Mouse (Mus musculus): ENCODE results near the gene Birc5. TPM values are rescaled to one million over a fixed set of nuclear protein-coding genes. Genes with fewer than 3 reads are reported as not detected.

The Birc5 gene
- total and polyA plus RNA-seq, 2 experiments from 2014 or later = 6.0 to 13.2 TPM

- 28% methylated on average over 11 of the region's 11 CpGs for WGBS
- Histone ChIP-seq H3K27me3 (ENCODE audit: insufficient read depth, low read length) (peaks cover 18% of the 10 kb centered on the region), H3K27ac (ENCODE audit: low read depth, low read length) (no peak overlapping the region), H3K4me2 (ENCODE audit: low read depth, low read length, poor library complexity, severe bottlenecking) (no peak overlapping the region), H3K4me3 (ENCODE audit: low read depth, low read length) (no peak overlapping the region), H3K9ac (replicated peaks; ENCODE audit: low read length, poor library complexity, severe bottlenecking) (no peak overlapping the region), H3K9me3 (ENCODE audit: low read length) (no peaks in the 10 kb centered on the region), H3K4me1 (ENCODE audit: insufficient read depth, low read length) (no peaks in the 10 kb centered on the region), H3K36me3 (ENCODE audit: insufficient read depth, low read length) (0 out of 2 replicates have a peak, but pooled peaks cover 3% of the 10 kb centered on the region)
- no peak for TF ChIP-seq CTCF (IDR thresholded peaks at IDR 0.05)
- ATAC-seq (ENCODE audit: low FRiP score) = no peak
- DNase-seq (ENCODE audit: low spot score) = no peak
Observed at GRCm38 (mm10) chr11:117863174-117863856, 14.3 kb downstream of the Birc5 start.

GRCm38 (mm10) chr11:117864805-117865204 is 15.8 kb downstream of the Birc5 start:
- Histone ChIP-seq H3K4me1 (ENCODE audit: insufficient read depth, low read length) (no peaks in the 10 kb centered on the region), H3K4me2 (ENCODE audit: low read depth, low read length, poor library complexity, severe bottlenecking) (no peak overlapping the region), H3K9ac (replicated peaks; ENCODE audit: low read length, poor library complexity, severe bottlenecking) (no peak overlapping the region), H3K27ac (ENCODE audit: low read depth, low read length) (no peak overlapping the region), H3K36me3 (ENCODE audit: insufficient read depth, low read length) (0 out of 2 replicates have a peak, but pooled peaks cover 3% of the 10 kb centered on the region), H3K4me3 (ENCODE audit: low read depth, low read length) (no peak overlapping the region), H3K27me3 (ENCODE audit: insufficient read depth, low read length) (peaks cover 17% of the 10 kb centered on the region), H3K9me3 (ENCODE audit: low read length) (no peaks in the 10 kb centered on the region)
- DNase-seq (ENCODE audit: low spot score) (no peak), ATAC-seq (ENCODE audit: low FRiP score) (no peak)
- no peak for TF ChIP-seq CTCF (IDR thresholded peaks at IDR 0.05)
- WGBS = 82% methylated on average over 2 of the region's 2 CpGs

- Histone ChIP-seq H3K4me2 (ENCODE audit: low read depth, low read length, poor library complexity, severe bottlenecking) (no peak overlapping the region), H3K27me3 (ENCODE audit: insufficient read depth, low read length) (peaks cover 6% of the 10 kb centered on the region), H3K9me3 (ENCODE audit: low read length) (no peaks in the 10 kb centered on the region), H3K27ac (ENCODE audit: low read depth, low read length) (peak overlapping the region; percentile 12; the same call in 1 of the 2 replicates), H3K4me3 (ENCODE audit: low read depth, low read length) (no peak overlapping the region), H3K4me1 (ENCODE audit: insufficient read depth, low read length) (no peaks in the 10 kb centered on the region), H3K9ac (replicated peaks; ENCODE audit: low read length, poor library complexity, severe bottlenecking) (no peak overlapping the region), H3K36me3 (ENCODE audit: insufficient read depth, low read length) (0 out of 2 replicates have a peak, but pooled peaks cover 3% of the 10 kb centered on the region)
- no peak for TF ChIP-seq CTCF (IDR thresholded peaks at IDR 0.05)
- WGBS = 13% methylated on average over 6 of the region's 6 CpGs
- ATAC-seq (ENCODE audit: low FRiP score) (no peak), DNase-seq (ENCODE audit: low spot score) (peak; percentile 72)
Observed at GRCm38 (mm10) chr11:117865988-117866387, 16.9 kb downstream of the Birc5 start.

GRCm38 (mm10) chr11:117870688-117871365 is 21.8 kb downstream of the Birc5 start:
- H3K9me3 ChIP-seq (ENCODE audit: low read length) = no peaks in the 10 kb centered on the region
- no peak overlapping the region; the same call in 1 of the 2 replicates for H3K9ac ChIP-seq (replicated peaks; ENCODE audit: low read length, poor library complexity, severe bottlenecking)
- peak; percentile 35; the same call in 1 of the 2 replicates for ATAC-seq (ENCODE audit: low FRiP score)
- 0 out of 2 replicates have a peak, but pooled peaks cover 3% of the 10 kb centered on the region for H3K36me3 ChIP-seq (ENCODE audit: insufficient read depth, low read length)
- peak; percentile 90 for DNase-seq (ENCODE audit: low spot score)
- TF ChIP-seq CTCF (IDR thresholded peaks at IDR 0.05) = peak; percentile 99
- no peak overlapping the region for H3K4me3 ChIP-seq (ENCODE audit: low read depth, low read length)
- 33% methylated on average over 12 of the region's 12 CpGs for WGBS
- no peak overlapping the region for H3K4me2 ChIP-seq (ENCODE audit: low read depth, low read length, poor library complexity, severe bottlenecking)
- H3K27ac ChIP-seq (ENCODE audit: low read depth, low read length) = no peak overlapping the region
- no peaks in the 10 kb centered on the region for H3K4me1 ChIP-seq (ENCODE audit: insufficient read depth, low read length)
- H3K27me3 ChIP-seq (ENCODE audit: insufficient read depth, low read length) = no peaks in the 10 kb centered on the region; the same call in 1 of the 2 replicates

- H3K4me2 ChIP-seq (ENCODE audit: low read depth, low read length, poor library complexity, severe bottlenecking) = no peak overlapping the region
- no peak for DNase-seq (ENCODE audit: low spot score)
- H3K4me3 ChIP-seq (ENCODE audit: low read depth, low read length) = no peak overlapping the region
- no peak overlapping the region; the same call in 1 of the 2 replicates for H3K9ac ChIP-seq (replicated peaks; ENCODE audit: low read length, poor library complexity, severe bottlenecking)
- H3K36me3 ChIP-seq (ENCODE audit: insufficient read depth, low read length) = 0 out of 2 replicates have a peak, but pooled peaks cover 3% of the 10 kb centered on the region
- TF ChIP-seq CTCF (IDR thresholded peaks at IDR 0.05) = no peak
- no peaks in the 10 kb centered on the region; the same call in 1 of the 2 replicates for H3K27me3 ChIP-seq (ENCODE audit: insufficient read depth, low read length)
- no peak for ATAC-seq (ENCODE audit: low FRiP score)
- no peaks in the 10 kb centered on the region for H3K4me1 ChIP-seq (ENCODE audit: insufficient read depth, low read length)
- WGBS = 74% methylated on average over 5 of the region's 5 CpGs
- no peak overlapping the region for H3K27ac ChIP-seq (ENCODE audit: low read depth, low read length)
- H3K9me3 ChIP-seq (ENCODE audit: low read length) = no peaks in the 10 kb centered on the region
Observed at GRCm38 (mm10) chr11:117871376-117871775, 22.3 kb downstream of the Birc5 start.
